Mouse (Mus musculus): ENCODE results near the gene Ulk3. TPM values are rescaled to one million over a fixed set of nuclear protein-coding genes. Genes with fewer than 3 reads are reported as not detected.

Ulk3 gene
- polyA plus RNA-seq, 1 experiment: 5.4 TPM

DNA sequence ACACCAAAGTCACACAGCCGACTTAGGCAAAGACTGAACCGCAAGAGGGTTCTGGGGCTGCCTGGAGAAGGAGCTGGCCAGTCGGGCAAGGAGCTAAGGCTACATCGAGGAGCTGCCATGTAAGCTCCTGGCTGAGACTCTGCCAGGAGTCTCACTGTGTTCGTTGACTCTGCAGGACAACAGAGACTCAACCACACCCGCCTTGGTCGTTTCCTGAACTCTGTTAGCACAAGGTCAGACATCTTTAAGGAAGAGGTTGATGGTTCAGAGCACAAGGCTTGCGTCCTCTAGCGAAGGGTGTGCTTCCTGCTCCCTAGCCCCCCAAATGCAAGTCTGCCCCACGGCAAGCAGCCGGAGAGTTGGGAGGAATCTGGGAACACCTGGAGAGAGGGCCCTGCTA lies 41.4 kb upstream of the Ulk3 start:
- no peaks in the 10 kb centered on the region for H3K27me3 ChIP-seq (ENCODE audit: control insufficient read depth, insufficient read depth, insufficient read length)
- H3K36me3 ChIP-seq (ENCODE audit: control insufficient read depth, insufficient read depth): peaks cover 46% of the 10 kb centered on the region
- H3K79me2 ChIP-seq (ENCODE audit: control insufficient read depth, insufficient read depth): peaks cover 10% of the 10 kb centered on the region
- H3K79me3 ChIP-seq (ENCODE audit: low read depth): peaks cover 6% of the 10 kb centered on the region
- TF ChIP-seq MYOD1 (IDR thresholded peaks at IDR 0.05; ENCODE audit: control insufficient read depth, insufficient read length, low read depth): no peak
- no peak for TF ChIP-seq MAX (IDR thresholded peaks at IDR 0.05)
- no peak for TF ChIP-seq USF1 (IDR thresholded peaks at IDR 0.05; ENCODE audit: low read depth)
- TF ChIP-seq FOSL1 (IDR thresholded peaks at IDR 0.05; ENCODE audit: insufficient read depth, low read length, poor library complexity, severe bottlenecking): no peak
- no peak for TF ChIP-seq CEBPB (IDR thresholded peaks at IDR 0.05; ENCODE audit: low read depth)
- no peak for TF ChIP-seq MYOG (IDR thresholded peaks at IDR 0.05; ENCODE audit: control insufficient read depth, extremely low read depth, insufficient read length)
- no peak for TF ChIP-seq CTCF (IDR thresholded peaks at IDR 0.05; ENCODE audit: control insufficient read depth, insufficient read depth, insufficient read length)
- no peak overlapping the region for H3K4me3 ChIP-seq (ENCODE audit: insufficient read depth, poor library complexity, severe bottlenecking)
- no peak overlapping the region for H3ac ChIP-seq (ENCODE audit: control insufficient read depth, insufficient read length, low read depth)

- no peak overlapping the region for H3K4me3 ChIP-seq (ENCODE audit: insufficient read depth, poor library complexity, severe bottlenecking)
- H3ac ChIP-seq (ENCODE audit: control insufficient read depth, insufficient read length, low read depth): no peak overlapping the region
- H3K27me3 ChIP-seq (ENCODE audit: control insufficient read depth, insufficient read depth, insufficient read length): no peaks in the 10 kb centered on the region
- peaks cover 10% of the 10 kb centered on the region for H3K79me2 ChIP-seq (ENCODE audit: control insufficient read depth, insufficient read depth)
- peaks cover 35% of the 10 kb centered on the region for H3K36me3 ChIP-seq (ENCODE audit: control insufficient read depth, insufficient read depth)
- TF ChIP-seq FOSL1 (IDR thresholded peaks at IDR 0.05; ENCODE audit: insufficient read depth, low read length, poor library complexity, severe bottlenecking) (no peak), MYOG (IDR thresholded peaks at IDR 0.05; ENCODE audit: control insufficient read depth, extremely low read depth, insufficient read length) (no peak), CEBPB (IDR thresholded peaks at IDR 0.05; ENCODE audit: low read depth) (no peak), MYOD1 (IDR thresholded peaks at IDR 0.05; ENCODE audit: control insufficient read depth, insufficient read length, low read depth) (no peak), CTCF (IDR thresholded peaks at IDR 0.05; ENCODE audit: control insufficient read depth, insufficient read depth, insufficient read length) (no peak), MAX (IDR thresholded peaks at IDR 0.05) (no peak), USF1 (IDR thresholded peaks at IDR 0.05; ENCODE audit: low read depth) (no peak)
- H3K79me3 ChIP-seq (ENCODE audit: low read depth): peaks cover 6% of the 10 kb centered on the region
These were observed 40.1 kb upstream of the Ulk3 start for GRCm38 (mm10) chr9:57549186-57549585.

GRCm38 (mm10) chr9:57550126-57550862 lies 39.0 kb upstream of the Ulk3 start:
- Histone ChIP-seq H3K79me2 (ENCODE audit: control insufficient read depth, insufficient read depth) (peaks cover 10% of the 10 kb centered on the region), H3ac (ENCODE audit: control insufficient read depth, insufficient read length, low read depth) (no peak overlapping the region), H3K36me3 (ENCODE audit: control insufficient read depth, insufficient read depth) (peaks cover 32% of the 10 kb centered on the region), H3K4me3 (ENCODE audit: insufficient read depth, poor library complexity, severe bottlenecking) (no peak overlapping the region), H3K79me3 (ENCODE audit: low read depth) (peaks cover 6% of the 10 kb centered on the region), H3K27me3 (ENCODE audit: control insufficient read depth, insufficient read depth, insufficient read length) (no peaks in the 10 kb centered on the region)
- TF ChIP-seq CTCF (IDR thresholded peaks at IDR 0.05; ENCODE audit: control insufficient read depth, insufficient read depth, insufficient read length) (no peak), MAX (IDR thresholded peaks at IDR 0.05) (no peak), MYOG (IDR thresholded peaks at IDR 0.05; ENCODE audit: control insufficient read depth, extremely low read depth, insufficient read length) (no peak), FOSL1 (IDR thresholded peaks at IDR 0.05; ENCODE audit: insufficient read depth, low read length, poor library complexity, severe bottlenecking) (no peak), USF1 (IDR thresholded peaks at IDR 0.05; ENCODE audit: low read depth) (no peak), CEBPB (IDR thresholded peaks at IDR 0.05; ENCODE audit: low read depth) (no peak), MYOD1 (IDR thresholded peaks at IDR 0.05; ENCODE audit: control insufficient read depth, insufficient read length, low read depth) (no peak)

DNA sequence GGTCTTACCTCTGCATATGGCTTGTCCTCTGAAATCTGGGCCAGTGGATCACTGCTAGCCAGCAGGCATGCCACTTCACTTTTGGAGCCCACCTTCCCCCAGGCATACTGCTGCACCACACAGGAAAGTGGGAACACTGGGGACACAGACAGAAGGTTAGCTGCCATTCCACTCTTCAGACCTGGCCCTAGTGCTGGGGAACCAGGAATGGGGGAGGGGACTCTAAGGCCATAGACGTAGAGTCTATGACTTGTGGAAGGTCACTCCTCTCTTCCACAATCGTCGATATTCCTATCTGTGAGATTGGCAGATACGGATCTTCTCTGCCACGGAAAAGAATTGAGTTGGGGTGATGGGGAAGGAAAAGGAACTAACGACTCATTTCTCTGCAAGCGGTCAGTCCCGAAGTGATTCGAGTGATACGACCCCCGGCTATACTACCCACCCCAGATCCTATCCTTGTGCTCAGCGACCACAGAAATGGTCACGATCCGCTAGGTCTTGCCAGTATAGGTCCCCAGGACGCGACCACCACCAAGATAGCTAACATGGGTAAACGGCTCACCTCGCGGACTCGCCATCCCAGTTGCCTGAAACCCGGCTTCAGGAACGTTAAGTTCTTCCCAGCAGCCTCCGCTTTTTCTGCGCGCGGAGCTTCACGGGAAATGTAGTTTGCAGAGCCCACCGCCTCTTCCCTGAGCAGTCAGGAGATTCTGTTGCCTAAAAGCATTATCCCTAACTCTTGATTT lies 36.9 kb upstream of the Ulk3 start, which contains the start of gene Mpi:
Gene Mpi, minus strand, starts transcription at position 625 of the 749 bp plus-strand sequence.
- TF ChIP-seq USF1 (IDR thresholded peaks at IDR 0.05; ENCODE audit: low read depth) (no peak), CEBPB (IDR thresholded peaks at IDR 0.05; ENCODE audit: low read depth) (no peak), MYOG (IDR thresholded peaks at IDR 0.05; ENCODE audit: control insufficient read depth, extremely low read depth, insufficient read length) (no peak), FOSL1 (IDR thresholded peaks at IDR 0.05; ENCODE audit: insufficient read depth, low read length, poor library complexity, severe bottlenecking) (no peak), CTCF (IDR thresholded peaks at IDR 0.05; ENCODE audit: control insufficient read depth, insufficient read depth, insufficient read length) (no peak), MAX (IDR thresholded peaks at IDR 0.05) (no peak), MYOD1 (IDR thresholded peaks at IDR 0.05; ENCODE audit: control insufficient read depth, insufficient read length, low read depth) (no peak)
- no peaks in the 10 kb centered on the region for H3K27me3 ChIP-seq (ENCODE audit: control insufficient read depth, insufficient read depth, insufficient read length)

DNA sequence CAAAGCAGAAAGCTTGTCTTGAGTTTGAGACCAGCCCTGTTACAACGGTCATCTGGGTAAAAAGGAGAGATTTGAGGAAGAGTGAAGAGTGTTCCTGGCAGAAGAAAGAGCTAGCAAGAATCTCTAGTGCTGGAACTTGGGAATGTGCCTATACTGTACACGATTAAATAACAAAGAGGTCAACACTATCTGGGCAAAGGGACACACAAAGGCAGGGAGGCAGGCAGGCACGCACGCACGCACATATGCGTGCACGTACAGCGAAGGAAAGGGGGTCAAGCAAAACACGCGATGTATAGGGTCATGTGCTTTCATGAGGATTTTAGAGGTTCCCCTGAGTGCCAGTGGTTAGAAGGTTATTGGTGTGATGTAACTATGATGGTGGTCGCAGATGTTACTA lies 36.1 kb upstream of the Ulk3 start:
- Histone ChIP-seq H3K27me3 (ENCODE audit: control insufficient read depth, insufficient read depth, insufficient read length) (no peaks in the 10 kb centered on the region), H3K36me3 (ENCODE audit: control insufficient read depth, insufficient read depth) (peaks cover 15% of the 10 kb centered on the region), H3ac (ENCODE audit: control insufficient read depth, insufficient read length, low read depth) (no peak overlapping the region), H3K79me3 (ENCODE audit: low read depth) (peaks cover 6% of the 10 kb centered on the region), H3K4me3 (ENCODE audit: insufficient read depth, poor library complexity, severe bottlenecking) (no peak overlapping the region), H3K79me2 (ENCODE audit: control insufficient read depth, insufficient read depth) (peaks cover 10% of the 10 kb centered on the region)
- no peak for TF ChIP-seq CTCF (IDR thresholded peaks at IDR 0.05; ENCODE audit: control insufficient read depth, insufficient read depth, insufficient read length)
- no peak for TF ChIP-seq CEBPB (IDR thresholded peaks at IDR 0.05; ENCODE audit: low read depth)
- no peak for TF ChIP-seq MAX (IDR thresholded peaks at IDR 0.05)
- no peak for TF ChIP-seq MYOG (IDR thresholded peaks at IDR 0.05; ENCODE audit: control insufficient read depth, extremely low read depth, insufficient read length)
- no peak for TF ChIP-seq MYOD1 (IDR thresholded peaks at IDR 0.05; ENCODE audit: control insufficient read depth, insufficient read length, low read depth)
- TF ChIP-seq USF1 (IDR thresholded peaks at IDR 0.05; ENCODE audit: low read depth): no peak
- TF ChIP-seq FOSL1 (IDR thresholded peaks at IDR 0.05; ENCODE audit: insufficient read depth, low read length, poor library complexity, severe bottlenecking): no peak

More for the DNA sequence above, 36.9 kb upstream of the Ulk3 start, which contains the start of gene Mpi:
- peaks cover 15% of the 10 kb centered on the region for H3K36me3 ChIP-seq (ENCODE audit: control insufficient read depth, insufficient read depth)
- H3K4me3 ChIP-seq (ENCODE audit: insufficient read depth, poor library complexity, severe bottlenecking): peak within 1 kb of the TSS; percentile 55
- peaks cover 10% of the 10 kb centered on the region for H3K79me2 ChIP-seq (ENCODE audit: control insufficient read depth, insufficient read depth)
- peak within 1 kb of the TSS; percentile 97 for H3ac ChIP-seq (ENCODE audit: control insufficient read depth, insufficient read length, low read depth)
- peaks cover 6% of the 10 kb centered on the region for H3K79me3 ChIP-seq (ENCODE audit: low read depth)
